Mouse (Mus musculus) mouse embryonic stem cell (cell line): ENCODE data around the gene Fam166b.

Source experiments
- in situ Hi-C, 2 experiments: fragments of 300-500 bp; cut with MboI; formaldehyde crosslinking; loops; 1 replicate in 1 of 2; 3 replicates in 1 of 2; pipeline ENCODE4 v1.14.3; 2019 to 2020; ENCODE audit warnings: low sequenced_read_pairs in 2 of 2, low pct_unique_long_range_greater_than_20kb in 1 of 2, mixed read lengths in 1 of 2; ENCODE audit not compliant: unreplicated experiment in 1 of 2

The Fam166b gene

DNA sequence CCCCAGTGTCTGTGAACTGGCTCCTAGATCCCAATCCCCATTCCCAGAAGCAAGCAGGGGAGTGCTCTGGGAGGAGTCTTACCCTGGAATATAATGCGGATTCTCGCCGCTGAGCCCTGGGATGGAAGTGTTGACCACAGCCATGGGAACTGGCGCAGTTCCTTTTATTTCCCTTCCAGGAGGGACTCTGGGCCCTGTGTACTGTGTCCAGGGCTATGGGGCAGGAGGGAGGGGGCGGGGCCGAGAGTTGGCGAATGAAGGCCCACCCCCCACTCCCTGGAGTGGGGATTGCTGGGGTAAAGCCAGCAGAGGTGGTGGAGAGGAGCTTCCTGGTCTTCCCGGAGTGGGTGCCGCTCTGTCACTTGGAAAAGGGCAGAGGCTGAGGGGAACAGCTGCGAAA lies at the start of gene Fam166b:
TSS of gene Fam166b (minus strand) at position 189 of the 400 bp plus-strand sequence.
- in situ Hi-C loops, result no loop called here

DNA sequence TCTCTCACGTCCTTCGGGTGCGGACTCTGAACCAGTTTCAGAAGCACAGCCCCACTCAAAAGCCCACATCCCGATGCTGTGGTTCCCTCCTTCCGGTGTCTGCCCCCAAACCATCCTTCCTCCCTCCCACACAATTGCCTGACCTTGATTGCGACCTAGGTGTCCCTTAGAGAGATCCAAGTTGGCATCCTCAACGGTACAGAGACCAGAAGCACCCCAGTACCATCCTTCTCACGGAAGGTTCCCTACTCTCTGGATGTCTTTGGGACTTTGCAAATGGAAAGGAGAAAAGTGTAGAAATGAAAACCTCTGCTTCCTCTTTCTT lies 49.6 kb upstream of the Fam166b start:
- in situ Hi-C loops, result loop anchor here in 1 of 2 experiments (5.0 kb wide), 1 partner anchor 36 kb away; the partner anchor contains the start of gene Tesk1

DNA sequence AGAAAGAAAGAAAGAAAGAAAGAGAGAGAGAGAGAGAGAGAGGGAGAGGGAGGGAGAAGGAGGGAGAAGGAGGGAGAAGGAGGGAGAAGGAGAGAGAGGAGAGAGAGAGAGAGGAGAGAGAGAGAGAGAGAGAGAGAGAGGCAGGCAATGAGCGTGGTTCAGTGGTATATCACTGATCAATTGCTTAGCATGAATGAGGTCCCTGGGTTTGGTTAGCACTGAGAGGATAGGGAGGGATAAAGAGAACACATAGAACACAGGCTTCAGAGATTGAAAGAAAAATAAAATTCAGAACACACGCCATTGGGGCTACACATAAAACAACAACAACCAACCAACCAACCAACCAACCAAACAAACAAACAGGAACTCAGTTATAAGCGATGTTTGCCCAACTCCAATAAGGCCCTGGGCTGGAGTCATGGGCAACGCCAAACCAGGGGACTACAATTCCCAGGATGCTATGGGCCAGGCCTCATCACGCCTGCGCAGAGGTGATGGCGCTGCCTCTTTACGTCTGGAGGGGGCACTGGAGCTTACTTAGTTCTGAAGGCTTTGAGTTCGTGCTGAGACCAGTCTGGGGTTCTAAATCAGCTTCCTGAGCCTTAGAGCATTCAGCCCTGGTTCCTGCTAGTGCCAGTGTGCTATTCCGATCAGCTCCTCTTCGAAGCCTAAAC lies 49.1 kb upstream of the Fam166b start:
- in situ Hi-C loops, result loop anchor here in 1 of 2 experiments (5.0 kb wide), 1 partner anchor 36 kb away; the partner anchor contains the start of gene Tesk1

DNA sequence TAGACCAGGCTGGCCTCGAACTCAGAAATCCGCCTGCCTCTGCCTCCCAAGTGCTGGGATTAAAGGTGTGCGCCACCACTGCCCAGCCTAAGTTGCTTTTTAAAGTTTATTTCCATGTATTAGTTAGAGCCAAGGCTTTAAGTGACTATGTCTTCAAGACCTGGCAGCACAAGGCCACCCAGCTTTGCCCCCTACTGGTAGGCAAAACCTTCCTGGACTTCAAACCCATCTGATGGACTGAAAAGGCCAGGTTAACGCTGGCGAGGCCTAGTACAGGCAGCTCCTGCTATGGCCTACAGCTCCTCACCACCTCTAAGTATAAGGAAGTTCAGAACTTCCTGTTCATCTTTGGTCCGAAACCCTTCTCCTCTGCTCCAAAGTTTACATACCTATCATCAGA lies 47.7 kb upstream of the Fam166b start:
- in situ Hi-C loops, result loop anchor here in 1 of 2 experiments (5.0 kb wide), 1 partner anchor 34 kb away; the partner anchor contains the start of gene Tesk1

DNA sequence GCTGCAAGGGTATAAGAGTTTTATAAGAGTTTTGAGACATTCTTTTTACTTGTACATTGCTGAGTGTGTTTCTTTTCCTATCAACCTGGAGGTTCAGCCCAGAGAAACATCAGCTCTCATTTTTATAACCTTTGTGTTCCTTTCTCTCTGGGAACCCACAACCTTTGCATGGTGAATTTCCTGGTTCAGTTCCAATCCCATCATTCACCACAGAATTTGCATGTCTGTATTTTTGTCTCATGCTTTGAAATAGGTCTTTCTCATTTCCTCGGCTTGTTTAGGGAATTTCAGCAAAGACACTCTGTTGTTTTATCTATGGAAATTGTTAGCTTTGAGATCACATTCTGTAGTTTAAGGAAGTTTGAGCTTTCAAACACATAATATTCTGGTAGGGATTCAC lies 44.7 kb upstream of the Fam166b start:
- in situ Hi-C loops, result no loop called here

DNA sequence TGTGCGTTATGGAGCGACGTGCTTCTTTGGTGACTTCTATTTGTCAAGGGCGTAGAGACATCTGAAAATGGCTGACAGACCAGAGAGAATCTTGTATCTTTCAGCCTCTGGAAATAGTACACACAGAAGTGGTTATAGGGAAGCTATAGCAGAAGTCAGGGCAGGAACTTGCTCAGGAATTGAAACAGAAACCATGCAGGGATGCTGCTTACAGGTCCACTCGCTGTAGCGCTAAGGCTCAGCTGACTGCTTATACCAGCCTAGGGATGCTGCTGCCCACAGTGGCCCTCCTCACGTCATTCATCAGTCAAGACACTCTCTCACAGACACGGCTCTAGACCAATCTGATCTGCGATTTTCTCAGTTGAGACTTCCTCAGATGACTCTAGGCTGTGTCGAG lies 41.4 kb upstream of the Fam166b start:
- in situ Hi-C loops, result no loop called here

DNA sequence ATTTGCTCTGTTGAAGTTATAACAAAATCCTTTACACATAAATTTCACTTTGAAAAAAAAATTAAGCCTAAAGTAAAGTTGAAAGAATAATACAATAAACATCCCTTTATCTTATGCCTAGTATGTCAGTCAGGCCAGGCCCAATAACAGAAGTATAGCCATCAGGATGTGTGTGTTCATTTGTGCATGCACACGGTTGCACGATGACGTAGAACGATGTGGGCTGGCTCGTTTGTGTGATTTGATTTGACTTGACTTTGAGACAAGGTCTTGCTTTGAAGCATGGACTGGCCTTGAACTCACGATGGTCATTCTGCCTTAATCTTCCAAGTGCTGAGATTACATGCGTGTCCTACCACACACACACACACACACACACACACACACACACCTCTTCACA lies 37.9 kb upstream of the Fam166b start:
- in situ Hi-C loops, result no loop called here

DNA sequence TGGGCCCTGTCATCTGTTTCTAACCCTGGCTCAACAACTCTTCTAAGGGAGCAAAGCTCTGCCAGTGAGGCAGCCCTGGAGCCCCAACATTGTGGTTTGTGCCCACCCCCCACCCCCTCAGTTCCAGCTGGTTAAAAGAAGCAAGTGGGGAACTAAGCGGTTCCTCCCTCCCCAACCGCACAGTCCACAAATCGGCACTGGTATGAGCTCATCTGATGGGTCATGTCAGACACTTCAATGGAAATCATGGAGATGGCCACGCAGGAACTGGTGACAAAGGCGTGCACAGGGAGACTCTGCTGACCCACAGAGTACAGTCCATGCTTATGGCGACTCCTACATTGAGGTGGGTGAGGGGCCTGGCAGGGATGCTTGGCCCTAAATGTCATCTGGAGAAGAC lies 37.0 kb upstream of the Fam166b start:
- in situ Hi-C loops, result no loop called here

DNA sequence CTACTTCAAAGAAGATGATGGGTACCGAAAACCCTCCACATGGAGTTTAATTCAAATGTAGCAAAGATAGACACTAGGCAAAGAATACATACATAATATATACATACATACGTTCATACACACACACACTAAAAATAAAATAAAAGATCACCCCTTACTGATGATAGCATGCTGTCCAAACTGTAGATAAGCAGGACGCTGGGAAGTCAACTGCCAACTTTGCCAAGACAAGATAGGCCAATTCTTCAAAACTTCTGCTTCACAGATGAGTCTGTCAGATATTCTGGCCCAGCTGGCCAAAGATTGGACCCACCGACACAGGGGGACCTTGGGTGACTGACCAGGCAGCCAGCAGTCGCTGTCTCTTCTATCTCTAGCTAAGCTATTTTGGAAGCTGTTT lies 34.2 kb upstream of the Fam166b start:
- in situ Hi-C loops, result no loop called here

DNA sequence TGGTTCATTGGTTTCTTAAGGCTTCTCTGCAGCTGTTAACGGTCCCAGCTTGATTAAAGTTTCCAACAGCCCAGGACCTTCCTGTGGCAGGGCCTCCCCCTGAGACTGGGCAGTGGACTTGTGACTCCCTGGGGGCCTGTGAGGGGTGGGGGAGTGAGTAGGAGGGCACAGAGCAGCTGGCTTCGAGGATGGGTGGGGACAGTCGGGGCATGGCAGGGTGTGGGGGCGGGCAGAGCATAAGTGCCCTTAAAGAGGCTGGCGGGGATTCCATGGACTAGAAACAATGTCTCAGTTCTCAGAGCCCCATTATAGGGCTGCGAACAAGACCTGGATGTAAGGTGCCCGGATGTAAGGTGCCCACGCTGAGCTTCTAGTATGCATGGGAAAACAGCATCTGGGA lies 28.2 kb upstream of the Fam166b start:
- in situ Hi-C loops, result no loop called here

DNA sequence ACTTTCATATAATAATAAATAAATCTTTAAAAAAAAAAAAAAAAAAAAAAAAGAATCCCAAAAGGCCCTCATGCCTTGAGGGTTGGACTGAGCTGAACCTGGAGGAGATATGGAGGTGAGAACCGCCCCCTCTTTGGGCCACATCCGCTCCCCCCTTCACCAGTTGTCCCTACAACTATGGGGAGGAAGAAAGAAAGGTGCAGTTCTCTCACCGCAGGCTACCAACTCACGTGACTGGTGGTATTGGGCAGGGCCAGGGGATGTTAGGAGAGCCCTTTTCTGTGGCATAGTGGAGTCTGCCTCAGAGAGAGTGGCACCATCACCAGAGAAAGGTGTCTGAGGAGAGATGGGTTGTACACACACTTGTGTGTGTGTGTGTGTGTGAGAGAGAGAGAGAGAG lies 27.5 kb upstream of the Fam166b start:
- in situ Hi-C loops, result no loop called here

DNA sequence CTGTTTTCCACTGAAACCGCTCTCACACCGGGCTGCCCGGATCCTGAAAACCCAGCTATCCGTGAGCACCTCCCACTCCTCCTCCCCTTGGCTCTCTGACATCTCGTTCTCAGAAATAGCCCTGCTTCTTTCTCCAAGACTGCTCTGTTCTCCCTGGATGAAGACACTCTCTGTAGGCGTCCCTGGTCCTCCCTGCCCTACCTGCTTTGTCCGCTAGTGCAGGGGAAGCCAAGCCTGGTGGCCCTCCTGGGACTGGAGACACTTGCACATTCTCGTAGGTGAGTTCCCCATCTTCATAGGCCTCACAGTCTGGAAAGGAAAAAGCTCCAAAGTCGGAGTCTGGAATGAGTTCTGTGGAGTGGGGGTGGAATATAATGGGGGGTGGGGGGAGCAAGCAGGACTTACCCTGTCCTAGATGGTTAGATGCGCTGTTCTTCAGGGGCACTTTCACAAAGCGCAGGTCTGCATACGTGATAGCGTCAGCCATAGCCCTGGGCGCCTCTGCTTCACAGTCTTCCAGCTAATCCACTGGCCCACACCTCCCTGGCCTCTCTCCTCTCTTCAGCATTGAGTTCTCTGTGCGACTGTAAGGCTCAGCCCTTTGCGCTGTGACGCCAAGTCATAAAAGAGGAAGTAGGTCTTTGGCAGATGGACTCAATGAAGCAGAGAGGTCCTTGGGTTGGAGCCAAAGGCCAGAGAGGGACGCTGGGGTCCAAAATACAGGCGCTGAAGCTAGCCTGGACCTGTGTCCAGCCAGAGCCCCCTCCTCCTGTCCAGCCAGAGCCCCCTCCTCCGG lies 25.3 kb upstream of the Fam166b start, which contains the start of gene Cd72:
TSS of gene Cd72 (minus strand) at position 588 of the 796 bp plus-strand sequence.
- in situ Hi-C loops, result no loop called here

DNA sequence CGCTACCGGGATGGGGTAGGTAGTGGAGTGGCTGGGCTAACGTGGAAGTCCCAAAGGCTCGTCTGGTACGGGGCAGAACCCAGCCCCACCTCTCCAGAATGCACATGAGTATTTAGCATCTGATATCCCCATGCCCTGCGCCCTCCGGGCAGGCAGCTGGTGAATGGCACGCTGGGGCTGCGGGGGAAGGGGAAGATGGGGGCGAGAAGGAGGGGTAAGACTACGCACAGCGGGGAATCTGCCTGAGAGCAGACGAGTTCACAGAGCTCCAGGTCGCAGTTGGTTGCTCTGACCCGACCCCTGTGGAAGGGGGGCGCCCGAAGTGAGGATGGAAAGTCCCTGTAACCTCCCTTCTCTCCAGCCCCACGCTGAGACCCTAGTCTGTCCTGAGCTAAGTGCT lies 24.5 kb upstream of the Fam166b start:
- in situ Hi-C loops, result no loop called here

DNA sequence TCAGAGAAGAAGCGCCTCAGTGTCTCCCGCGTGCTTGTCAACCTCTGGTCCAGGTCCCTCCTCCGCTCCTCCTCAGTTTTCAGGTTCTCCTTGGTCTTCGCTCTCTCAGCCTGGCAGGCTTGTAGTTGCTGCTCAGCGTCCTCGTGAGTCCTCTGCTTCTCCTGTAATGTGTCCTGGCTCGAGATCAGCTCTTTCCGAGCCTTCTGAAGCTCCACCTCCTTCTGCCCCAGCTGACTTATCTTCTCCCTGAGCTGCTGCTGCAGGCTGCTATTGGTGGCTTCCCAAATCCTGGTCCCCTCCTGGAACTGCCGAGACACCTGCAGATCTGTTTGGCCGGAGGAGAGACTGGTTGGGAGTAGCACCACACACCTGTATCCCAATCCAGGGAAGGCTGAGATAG lies 23.4 kb upstream of the Fam166b start:
- in situ Hi-C loops, result no loop called here

DNA sequence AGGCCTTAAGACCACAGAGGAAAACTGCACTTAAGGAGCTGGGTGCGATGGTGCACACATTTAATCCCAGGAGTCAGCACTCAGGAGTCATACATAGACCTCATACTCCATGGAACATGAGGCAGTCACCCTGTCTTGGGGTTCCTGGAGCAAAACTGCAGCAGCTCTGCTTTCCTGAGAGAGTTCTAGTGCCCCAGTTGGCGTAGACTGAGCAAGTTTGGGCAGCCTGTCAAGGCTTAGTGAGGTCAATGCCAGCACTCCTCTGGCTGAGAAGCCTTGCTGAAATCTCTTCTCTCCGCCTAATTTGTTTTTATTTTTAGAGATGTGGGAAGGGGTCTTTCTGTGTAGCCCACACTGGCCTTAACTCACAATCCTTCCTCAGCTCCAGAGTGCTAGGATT lies 19.6 kb upstream of the Fam166b start:
- in situ Hi-C loops, result no loop called here

DNA sequence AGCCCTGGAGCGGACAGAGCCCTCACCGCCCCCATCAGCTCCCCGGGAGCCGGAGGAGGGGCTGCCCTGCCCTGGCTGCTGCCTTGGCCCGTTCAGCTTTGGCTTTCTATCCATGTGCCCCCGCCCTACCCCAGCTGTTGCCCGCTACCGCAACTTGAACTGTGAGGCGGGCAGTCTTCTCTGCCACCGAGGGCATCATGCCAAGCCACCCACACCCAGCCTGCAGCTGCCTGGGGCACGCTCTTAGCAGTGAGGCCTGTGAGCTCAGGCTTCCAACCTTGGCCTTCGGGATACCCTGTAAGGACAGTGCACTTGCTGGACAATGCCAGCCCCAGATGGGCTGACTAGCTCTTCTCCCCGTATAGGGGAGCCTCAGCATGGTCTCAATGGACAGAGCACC lies 18.3 kb upstream of the Fam166b start:
- in situ Hi-C loops, result no loop called here

DNA sequence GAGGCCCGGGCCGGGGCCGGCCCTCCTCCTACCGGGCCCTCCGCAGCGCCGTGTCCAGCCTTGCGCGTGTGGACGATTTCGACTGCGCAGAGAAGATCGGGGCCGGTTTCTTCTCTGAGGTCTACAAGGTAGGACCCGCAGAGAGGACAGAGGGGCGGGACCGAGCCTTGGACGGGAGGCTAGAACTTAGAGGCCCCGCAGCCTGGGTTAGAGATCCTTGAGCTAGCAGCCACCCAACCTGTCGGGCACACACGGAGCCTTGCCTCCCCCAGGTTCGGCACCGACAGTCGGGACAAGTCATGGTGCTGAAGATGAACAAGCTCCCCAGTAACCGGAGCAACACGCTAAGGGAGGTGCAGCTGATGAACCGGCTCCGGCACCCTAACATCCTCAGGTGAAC lies 14.6 kb upstream of the Fam166b start:
- in situ Hi-C loops, result loop anchor here (5.0 kb wide), 2 partner anchors 34 to 39 kb away; partner anchors contain the start of gene Sit1 (in 1 of the 2)

DNA sequence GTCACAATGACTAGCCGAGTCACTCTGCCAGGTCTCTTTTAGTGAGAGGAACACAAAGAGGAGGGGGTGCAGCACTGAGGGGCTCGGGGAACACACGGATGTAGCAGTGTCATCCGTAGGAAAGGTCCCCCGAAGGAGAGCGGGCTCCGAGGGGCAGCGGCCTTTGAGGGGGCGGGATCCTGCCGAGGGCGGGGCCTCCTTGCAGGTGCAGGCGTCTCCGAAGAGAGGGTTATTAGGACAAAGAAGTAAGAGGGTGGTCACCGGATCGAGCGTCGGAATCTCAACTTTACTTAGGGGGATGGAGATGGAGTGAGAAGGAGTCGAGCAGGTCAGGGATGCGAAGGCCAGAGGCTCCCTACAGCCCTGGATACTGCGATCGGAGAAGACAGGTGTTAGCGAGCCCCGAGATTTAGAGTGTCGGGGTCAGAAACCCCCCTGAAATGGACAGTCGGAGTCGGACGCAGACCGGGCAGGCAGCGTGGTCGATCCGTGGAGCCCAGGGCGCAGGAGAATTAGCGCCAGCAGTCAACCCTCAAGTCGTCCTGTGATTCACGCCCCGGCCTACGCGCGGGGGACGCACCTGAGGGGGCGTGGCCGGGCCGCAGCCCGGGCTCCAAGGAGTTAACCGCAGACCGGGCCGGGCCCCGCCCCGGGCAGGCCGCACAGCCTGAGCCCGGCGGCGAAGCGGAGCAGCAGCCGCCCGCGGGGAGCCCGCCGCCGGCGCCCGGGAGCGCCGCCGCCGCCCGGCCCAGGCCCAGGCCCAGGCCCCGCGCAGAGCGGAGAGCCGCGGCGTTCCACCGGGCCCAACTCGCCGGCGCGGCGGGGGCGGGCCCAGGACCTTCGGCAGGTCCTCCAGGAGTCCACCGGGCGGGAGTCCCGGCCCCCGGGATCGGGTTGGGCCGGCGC lies 13.8 kb upstream of the Fam166b start:
- in situ Hi-C loops, result loop anchor here (5.0 kb wide), 2 partner anchors 35 to 40 kb away; partner anchors contain the start of gene Sit1 (in 1 of the 2)

DNA sequence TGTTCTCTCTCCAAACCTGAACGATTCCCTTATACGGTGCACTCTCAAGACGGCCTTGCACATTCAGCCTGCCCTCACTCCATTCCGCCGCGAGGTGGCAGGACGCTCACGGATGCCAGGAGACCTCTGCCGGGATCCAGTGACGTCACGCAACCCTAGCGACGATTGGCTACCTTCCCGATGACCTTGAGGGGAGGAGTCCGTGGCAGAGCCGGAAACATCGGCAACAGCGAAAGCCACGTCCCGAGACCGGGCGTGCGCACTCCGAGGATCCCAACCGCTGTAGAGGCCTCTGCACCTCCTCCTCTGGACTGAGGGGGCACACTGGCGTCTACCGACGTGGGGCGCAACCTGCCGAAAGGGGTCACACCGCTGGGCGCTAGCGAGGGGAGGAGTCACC lies 13.1 kb upstream of the Fam166b start:
- in situ Hi-C loops, result loop anchor here (5.0 kb wide), 2 partner anchors 35 to 40 kb away; partner anchors contain the start of gene Sit1 (in 1 of the 2)
